ENCODE assay signal across 8 mouse cellular contexts in the genomic region with DNA sequence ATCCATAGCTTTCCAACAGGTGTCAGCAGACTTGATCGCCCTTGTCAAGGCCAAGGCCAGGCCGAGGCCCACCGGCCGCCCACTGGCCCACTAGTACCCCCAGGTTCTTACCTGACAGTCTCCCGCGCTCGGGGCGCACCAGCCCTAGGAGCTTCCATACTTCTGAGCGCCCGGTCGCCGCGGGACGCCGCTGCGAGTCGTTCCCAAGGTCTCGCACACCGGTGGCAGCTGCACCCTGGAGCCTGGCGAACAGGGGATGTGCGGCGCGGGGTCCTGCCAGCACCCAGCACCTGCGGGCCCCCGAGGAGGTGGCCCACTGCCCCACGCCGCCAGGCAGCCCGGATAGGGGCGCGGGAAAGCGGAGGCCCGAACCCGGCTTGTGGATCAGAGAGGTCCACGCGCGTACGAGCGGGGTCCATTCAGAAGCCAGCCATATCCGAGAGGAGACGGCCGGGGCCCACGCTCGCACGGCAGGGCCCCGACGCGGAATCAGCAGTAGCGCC. TPM values are rescaled to one million over a fixed set of nuclear protein-coding genes. Genes with fewer than 3 reads are reported as not detected.
A peak's percentile ranks its signal among the peaks of the same experiment; 100 is the strongest.
DNase-seq lines count a peak whose midpoint lies in the region; ATAC-seq and TF ChIP-seq lines count a peak whose summit lies in the region.

No protein-coding gene starts in this region.

- under 1% methylated on average over 33 of the region's 48 CpGs for WGBS in hindbrain, postnatal 0 days
- under 1% methylated on average over 48 of the region's 48 CpGs for WGBS in liver, embryonic 14.5 days (ENCODE audit: insufficient replicate concordance)

- H3K27me3 ChIP-seq in MEL (ENCODE audit: control insufficient read depth in 1 of 2, insufficient read depth in 2 of 2, low read length in 2 of 2) = no peaks in the 10 kb centered on the region
- H3K27me3 ChIP-seq in hindbrain, postnatal 0 days (ENCODE audit: insufficient read depth, low read length) = no peaks in the 10 kb centered on the region
- H3K27me3 ChIP-seq in liver, embryonic 14.5 days (ENCODE audit: control insufficient read depth, insufficient read depth, low read length) = no peaks in the 10 kb centered on the region

- peak overlapping the region; percentile 69 to 79 for H3K4me3 ChIP-seq in MEL (ENCODE audit: control insufficient read depth in 1 of 2, insufficient read depth in 1 of 2, low read depth in 2 of 2, low read length in 2 of 2)
- peak overlapping the region; percentile 78 for H3K4me3 ChIP-seq in hindbrain, postnatal 0 days (ENCODE audit: low read length)
- H3K4me3 ChIP-seq in liver, embryonic 14.5 days (ENCODE audit: insufficient read depth in 1 of 2, low read depth in 2 of 2, low read length in 2 of 2) = peak overlapping the region; percentile 92 to 100

- TF ChIP-seq CTCF in MEL (IDR thresholded peaks at IDR 0.05 in 2 of 3, conservative IDR thresholded peaks at IDR 0.05 in 1 of 3; ENCODE audit: control insufficient read depth in 1 of 3, insufficient read depth in 1 of 3, low read depth in 2 of 3, low read length in 3 of 3, poor library complexity in 1 of 3, severe bottlenecking in 1 of 3) = no peak
- no peak for TF ChIP-seq CTCF in hindbrain, postnatal 0 days (IDR thresholded peaks at IDR 0.05; ENCODE audit: low read depth)
- TF ChIP-seq CTCF in liver, embryonic 14.5 days (IDR thresholded peaks at IDR 0.05; ENCODE audit: low read depth) = no peak

- ATAC-seq in hindbrain, postnatal 0 days = peak; percentile 40
- ATAC-seq in liver, embryonic 14.5 days (ENCODE audit: insufficient read depth) = no peak

- peaks cover 5 to 34% of the 10 kb centered on the region in 2 experiments; a peak in 3 of 4 replicates for H3K36me3 ChIP-seq in MEL (ENCODE audit: control insufficient read depth in 1 of 2, insufficient read depth in 2 of 2, low read length in 2 of 2)
- H3K36me3 ChIP-seq in hindbrain, postnatal 0 days (ENCODE audit: insufficient read depth, low read length) = no peaks in the 10 kb centered on the region
- peaks cover 39% of the 10 kb centered on the region for H3K36me3 ChIP-seq in liver, embryonic 14.5 days (replicated peaks; ENCODE audit: control insufficient read depth, insufficient read depth, low read depth)

- TF ChIP-seq RAD21 in MEL (IDR thresholded peaks at IDR 0.05; ENCODE audit: low read depth, low read length) = no peak

- H3K27ac ChIP-seq in MEL (ENCODE audit: control insufficient read depth, low read depth, low read length) = peak overlapping the region; percentile 31
- H3K27ac ChIP-seq in hindbrain, postnatal 0 days = peak overlapping the region; percentile 74; the same call in 1 of the 2 replicates
- H3K27ac ChIP-seq in liver, embryonic 14.5 days = peak overlapping the region; percentile 99

- H3K9ac ChIP-seq in MEL (ENCODE audit: control insufficient read depth, low read depth, low read length, poor library complexity, severe bottlenecking) = peak overlapping the region; percentile 82
- peak overlapping the region; percentile 79 for H3K9ac ChIP-seq in hindbrain, postnatal 0 days (replicated peaks; ENCODE audit: low read length)
- peak overlapping the region; percentile 100 for H3K9ac ChIP-seq in liver, embryonic 14.5 days (replicated peaks)

- DNase-seq in kidney, adult 11 months = peak; percentile 40
- DNase-seq in kidney, postnatal 14 days = no peak
- DNase-seq in MEL (ENCODE audit: low read depth, low spot score) = peak; percentile 72
- DNase-seq in embryo, embryonic 11 days = peak; percentile 39
- peak; percentile 12 for DNase-seq in hindbrain, postnatal 0 days (ENCODE audit: low spot score)
- no peak for DNase-seq in liver, embryonic 14.5 days (ENCODE audit: low read depth in 3 of 3, low spot score in 3 of 3)
- DNase-seq in right cerebral cortex, postnatal 4 days = peak; percentile 42
- no peak for DNase-seq in Muller cell, postnatal 12 days (ENCODE audit: inconsistent ontology term)

- H3K4me1 ChIP-seq in MEL (ENCODE audit: control insufficient read depth in 1 of 2, insufficient read depth in 2 of 2, low read length in 2 of 2) = peaks cover 22 to 44% of the 10 kb centered on the region in 2 experiments
- H3K4me1 ChIP-seq in hindbrain, postnatal 0 days (ENCODE audit: insufficient read depth, low read length) = peaks cover 7% of the 10 kb centered on the region
- H3K4me1 ChIP-seq in liver, embryonic 14.5 days (replicated peaks; ENCODE audit: control insufficient read depth in 2 of 2, insufficient read depth in 2 of 2, low read length in 1 of 2) = peaks cover 39 to 48% of the 10 kb centered on the region in 2 experiments

- peak overlapping the region; percentile 94 for H3K4me2 ChIP-seq in hindbrain, postnatal 0 days (ENCODE audit: low read depth, low read length)
- H3K4me2 ChIP-seq in liver, embryonic 14.5 days (ENCODE audit: low read depth) = peak overlapping the region; percentile 78

- H3K9me3 ChIP-seq in MEL (replicated peaks; ENCODE audit: insufficient read depth, low read length) = no peaks in the 10 kb centered on the region
- H3K9me3 ChIP-seq in hindbrain, postnatal 0 days (ENCODE audit: low read length) = no peaks in the 10 kb centered on the region
- no peaks in the 10 kb centered on the region for H3K9me3 ChIP-seq in liver, embryonic 14.5 days (ENCODE audit: control insufficient read depth, low read length)

- TF ChIP-seq EP300 in MEL (IDR thresholded peaks at IDR 0.05; ENCODE audit: low read depth in 1 of 2, low read length in 2 of 2) = no peak
- no peak; the same call in 1 of the 2 replicates for TF ChIP-seq EP300 in liver, embryonic 14.5 days (IDR thresholded peaks at IDR 0.05; ENCODE audit: low read depth)

- no peak for TF ChIP-seq POLR2A in MEL (IDR thresholded peaks at IDR 0.05; ENCODE audit: control insufficient read depth in 1 of 2, insufficient read depth in 1 of 2, low read depth in 1 of 2, low read length in 2 of 2, poor library complexity in 1 of 2)

- peaks cover 22% of the 10 kb centered on the region for H3K79me2 ChIP-seq in MEL (ENCODE audit: control insufficient read depth, insufficient read depth, low read length, poor library complexity)

TF ChIP-seq in MEL, 35 proteins besides CTCF, POLR2A, EP300 and RAD21:
- TF ChIP-seq TAL1 (IDR thresholded peaks at IDR 0.05; ENCODE audit: low read length) = no peak
- peak; percentile 10; the same call in 1 of the 2 replicates for TF ChIP-seq SIN3A (IDR thresholded peaks at IDR 0.05; ENCODE audit: low read length)

RNA-seq across cellular contexts. Expression of a gene that starts 0.6 kb away (rescaled TPM):
- total RNA-seq in MEL (2012; rRNA removed) = 26.1 and 37.8 TPM in 2 replicates
- 10 to 100 TPM; 32.6 to 33.7 TPM for polyA plus RNA-seq in MEL (2012; ENCODE audit: insufficient read depth in 1 of 2, insufficient read length in 2 of 2, low read depth in 1 of 2, low replicate concordance in 2 of 2, missing spikeins in 1 of 2)
- 39.0 and 43.2 TPM in 2 replicates for total RNA-seq in hindbrain, postnatal 0 days (2014; rRNA removed)
- polyA plus RNA-seq in hindbrain, postnatal 0 days (2015; fragmentation: Nextera tagmentation; extraction: Ambion mirVana) = 12.4 and 13.4 TPM in 2 replicates
- 71.8 and 83.0 TPM in 2 replicates for polyA plus RNA-seq in liver, embryonic 14.5 days (2012; rRNA removed)
- polyA plus RNA-seq in liver, embryonic 14.5 days (2014; fragmentation: Nextera tagmentation; extraction: Ambion mirVana) = 129 and 144 TPM in 2 replicates

RNA-seq across cellular contexts. Expression of a gene that starts 33.3 kb away (rescaled TPM):
- 44.8 and 49.6 TPM in 2 replicates for total RNA-seq in MEL (2012; rRNA removed)
- polyA plus RNA-seq in MEL (2012; ENCODE audit: insufficient read depth in 1 of 2, insufficient read length in 2 of 2, low read depth in 1 of 2, low replicate concordance in 2 of 2, missing spikeins in 1 of 2) = 10 to 100 TPM; 58.0 to 58.1 TPM
- total RNA-seq in hindbrain, postnatal 0 days (2014; rRNA removed) = 23.0 and 36.3 TPM in 2 replicates
- polyA plus RNA-seq in hindbrain, postnatal 0 days (2015; fragmentation: Nextera tagmentation; extraction: Ambion mirVana) = 15.4 and 21.0 TPM in 2 replicates
- 13.7 and 17.6 TPM in 2 replicates for polyA plus RNA-seq in liver, embryonic 14.5 days (2012; rRNA removed)
- polyA plus RNA-seq in liver, embryonic 14.5 days (2014; fragmentation: Nextera tagmentation; extraction: Ambion mirVana) = 23.3 and 27.8 TPM in 2 replicates

RNA-seq across cellular contexts. Expression of a gene that starts 38.9 kb away (rescaled TPM):
- 85.9 and 86.3 TPM in 2 replicates for total RNA-seq in MEL (2012; rRNA removed)
- 10 to 100 TPM in 1 of 2 experiments, not detected in 1; 88.4 TPM for polyA plus RNA-seq in MEL (2012; ENCODE audit: insufficient read depth in 1 of 2, insufficient read length in 2 of 2, low read depth in 1 of 2, low replicate concordance in 2 of 2, missing spikeins in 1 of 2)
- total RNA-seq in hindbrain, postnatal 0 days (2014; rRNA removed) = 37.3 and 42.0 TPM in 2 replicates
- polyA plus RNA-seq in hindbrain, postnatal 0 days (2015; fragmentation: Nextera tagmentation; extraction: Ambion mirVana) = 20.6 and 21.7 TPM in 2 replicates
- polyA plus RNA-seq in liver, embryonic 14.5 days (2012; rRNA removed) = 21.1 and 21.2 TPM in 2 replicates
- polyA plus RNA-seq in liver, embryonic 14.5 days (2014; fragmentation: Nextera tagmentation; extraction: Ambion mirVana) = 28.7 and 32.6 TPM in 2 replicates

RNA-seq across cellular contexts. Expression of a gene that starts 39.0 kb away (rescaled TPM):
- 39.7 and 40.1 TPM in 2 replicates for total RNA-seq in MEL (2012; rRNA removed)
- polyA plus RNA-seq in MEL (2012; ENCODE audit: insufficient read depth in 1 of 2, insufficient read length in 2 of 2, low read depth in 1 of 2, low replicate concordance in 2 of 2, missing spikeins in 1 of 2) = 10 to 100 TPM; 31.6 to 82.4 TPM
- total RNA-seq in hindbrain, postnatal 0 days (2014; rRNA removed) = 9.7 and 13.5 TPM in 2 replicates
- polyA plus RNA-seq in hindbrain, postnatal 0 days (2015; fragmentation: Nextera tagmentation; extraction: Ambion mirVana) = 1.5 and 1.7 TPM in 2 replicates
- polyA plus RNA-seq in liver, embryonic 14.5 days (2012; rRNA removed) = 4.3 and 4.9 TPM in 2 replicates
- 2.9 and 3.6 TPM in 2 replicates for polyA plus RNA-seq in liver, embryonic 14.5 days (2014; fragmentation: Nextera tagmentation; extraction: Ambion mirVana)

Comparison
In these comparisons a context has a peak if more than half of its experiments do, and no peak if none do; other contexts are left out.
1. DNase-seq: peak in kidney, adult 11 months (single experiment), MEL (single experiment), embryo, embryonic 11 days (single experiment), hindbrain, postnatal 0 days (single experiment) and right cerebral cortex, postnatal 4 days (single experiment); none in kidney, postnatal 14 days (single experiment), liver, embryonic 14.5 days (0 of 3) and Muller cell, postnatal 12 days (single experiment).
2. H3K27ac ChIP-seq: peak in every context shown above with its lines; median percentile 99 in liver, embryonic 14.5 days; 74 in hindbrain, postnatal 0 days; 31 in MEL.
3. Peak in every context shown above with its lines, with median percentiles within 50 percentile points of each other: H3K4me3 ChIP-seq and H3K9ac ChIP-seq.